Mouse (Mus musculus): ENCODE data around the gene Lingo1.

- TF ChIP-seq TAL1 (conservative IDR thresholded peaks at IDR 0.05; ENCODE audit: low read depth, low read length) (no peak), CTCF (IDR thresholded peaks at IDR 0.05; ENCODE audit: low read depth, low read length) (no peak)
These were observed 117.2 kb downstream of the Lingo1 start for GRCm38 (mm10) chr9:56678929-56679681.

Data from G1E (cell line).